Mouse (Mus musculus): Measurements from ENCODE around the gene Metrn. TPM values are rescaled to one million over a fixed set of nuclear protein-coding genes. Genes with fewer than 3 reads are reported as not detected.

Metrn gene
- polyA plus RNA-seq, 1 experiment = 29.6 TPM

DNA sequence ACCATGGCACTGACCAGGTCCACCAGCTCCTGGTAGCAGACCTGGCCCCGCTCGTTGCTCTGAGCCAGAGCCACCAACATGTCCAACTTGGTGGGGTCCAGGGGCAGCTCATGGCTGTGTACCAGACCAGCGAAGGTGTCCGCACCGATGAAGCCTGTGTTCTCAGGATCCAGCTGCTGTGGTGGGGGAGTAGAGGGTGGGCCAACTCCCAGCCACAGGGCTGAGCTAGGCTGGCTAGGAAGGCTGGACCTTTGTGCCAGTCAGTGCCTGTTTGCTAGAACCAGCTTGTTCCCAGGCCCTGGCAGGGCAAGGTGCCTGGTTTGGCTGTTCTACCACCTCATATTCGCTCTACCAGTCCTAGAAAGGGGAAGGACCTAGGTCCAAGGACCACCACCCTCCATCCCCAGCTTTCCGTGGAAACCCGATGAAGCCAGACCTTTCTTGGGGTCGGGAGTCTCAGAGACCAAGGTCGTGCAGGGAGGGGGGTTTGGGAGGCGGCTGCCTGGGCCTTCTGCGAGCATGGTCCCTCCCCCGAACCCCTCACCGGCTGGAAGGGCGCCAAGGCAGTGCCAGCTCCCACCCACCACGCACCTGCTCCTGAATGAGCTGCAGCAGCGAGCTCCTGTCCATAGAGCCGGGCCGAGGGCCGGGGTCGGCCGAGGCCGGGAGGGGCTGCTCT, 39.6 kb upstream of the Metrn start:
- Histone ChIP-seq H3K27me3 (ENCODE audit: control insufficient read depth, insufficient read depth, low read length, poor library complexity, severe bottlenecking) (no peaks in the 10 kb centered on the region), H3K27ac (ENCODE audit: insufficient read depth, low read length) (no peak overlapping the region), H3K36me3 (ENCODE audit: control insufficient read depth, insufficient read depth, low read length, poor library complexity, severe bottlenecking) (peaks cover 17% of the 10 kb centered on the region), H3K9ac (ENCODE audit: low read depth, poor library complexity, severe bottlenecking) (peak overlapping the region; percentile 23; the same call in 1 of the 2 replicates), H3K4me3 (ENCODE audit: low read depth, low read length) (peak overlapping the region; percentile 21), H3K9me3 (replicated peaks; ENCODE audit: control insufficient read depth, insufficient read depth, low read length, poor library complexity, severe bottlenecking) (no peaks in the 10 kb centered on the region), H3K4me1 (ENCODE audit: control insufficient read depth, insufficient read depth, low read length) (peaks cover 4% of the 10 kb centered on the region)
- no peak for TF ChIP-seq EP300 (IDR thresholded peaks at IDR 0.05; ENCODE audit: insufficient read depth, low read depth, low read length)
- TF ChIP-seq POLR2A (IDR thresholded peaks at IDR 0.05; ENCODE audit: insufficient read depth, low read length) = no peak
- TF ChIP-seq CTCF (IDR thresholded peaks at IDR 0.05; ENCODE audit: low read depth, low read length) = no peak

DNA sequence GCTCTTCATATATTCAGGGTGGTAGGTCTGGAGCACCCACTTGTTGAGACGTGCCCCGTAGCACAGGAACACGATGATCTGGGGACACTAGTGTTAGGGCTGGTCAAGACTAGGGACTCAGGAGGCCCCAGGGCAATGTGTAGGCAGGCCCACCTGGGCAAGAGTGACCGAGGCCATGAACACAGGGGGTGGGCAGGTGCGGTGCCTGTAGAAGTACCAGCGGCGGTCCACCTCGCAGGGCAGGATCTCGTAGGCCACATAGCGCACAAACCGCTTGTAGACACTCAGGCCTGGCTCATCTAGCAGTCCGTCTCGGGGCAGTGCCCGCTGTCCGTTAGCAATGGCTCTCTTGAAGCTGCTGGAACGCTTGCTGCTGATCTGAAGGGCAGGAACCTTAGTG, 38.9 kb upstream of the Metrn start:
- no peaks in the 10 kb centered on the region for H3K27me3 ChIP-seq (ENCODE audit: control insufficient read depth, insufficient read depth, low read length, poor library complexity, severe bottlenecking)
- H3K4me3 ChIP-seq (ENCODE audit: low read depth, low read length) = no peak overlapping the region
- no peak overlapping the region for H3K9ac ChIP-seq (ENCODE audit: low read depth, poor library complexity, severe bottlenecking)
- H3K27ac ChIP-seq (ENCODE audit: insufficient read depth, low read length) = no peak overlapping the region
- H3K9me3 ChIP-seq (replicated peaks; ENCODE audit: control insufficient read depth, insufficient read depth, low read length, poor library complexity, severe bottlenecking) = no peaks in the 10 kb centered on the region
- TF ChIP-seq POLR2A (IDR thresholded peaks at IDR 0.05; ENCODE audit: insufficient read depth, low read length) = no peak
- no peak for TF ChIP-seq EP300 (IDR thresholded peaks at IDR 0.05; ENCODE audit: insufficient read depth, low read depth, low read length)
- peaks cover 4% of the 10 kb centered on the region for H3K4me1 ChIP-seq (ENCODE audit: control insufficient read depth, insufficient read depth, low read length)
- peaks cover 17% of the 10 kb centered on the region for H3K36me3 ChIP-seq (ENCODE audit: control insufficient read depth, insufficient read depth, low read length, poor library complexity, severe bottlenecking)

DNA sequence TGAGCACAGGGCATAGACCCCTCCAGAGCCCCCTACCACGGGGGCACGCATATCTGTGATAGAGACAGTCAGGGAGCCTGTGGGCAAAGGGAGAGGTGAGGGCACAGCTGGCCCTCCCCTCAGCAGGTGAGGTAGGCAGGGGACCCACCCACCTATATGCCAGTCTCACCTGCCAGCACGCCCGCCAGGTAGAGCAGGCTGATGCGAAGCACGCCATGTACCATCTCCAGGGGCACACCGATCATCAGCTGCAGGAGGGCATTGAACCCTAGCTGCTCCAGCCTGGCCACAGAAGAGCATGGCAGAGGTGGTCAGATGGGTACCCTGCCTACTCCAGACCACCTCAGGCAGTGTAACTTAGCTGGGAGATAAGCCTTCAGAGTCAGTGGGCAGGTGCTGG, 38.4 kb upstream of the Metrn start:
- peaks cover 4% of the 10 kb centered on the region for H3K4me1 ChIP-seq (ENCODE audit: control insufficient read depth, insufficient read depth, low read length)
- no peaks in the 10 kb centered on the region for H3K9me3 ChIP-seq (replicated peaks; ENCODE audit: control insufficient read depth, insufficient read depth, low read length, poor library complexity, severe bottlenecking)
- H3K4me3 ChIP-seq (ENCODE audit: low read depth, low read length) = no peak overlapping the region
- no peak overlapping the region for H3K9ac ChIP-seq (ENCODE audit: low read depth, poor library complexity, severe bottlenecking)
- H3K36me3 ChIP-seq (ENCODE audit: control insufficient read depth, insufficient read depth, low read length, poor library complexity, severe bottlenecking) = peaks cover 17% of the 10 kb centered on the region
- H3K27me3 ChIP-seq (ENCODE audit: control insufficient read depth, insufficient read depth, low read length, poor library complexity, severe bottlenecking) = no peaks in the 10 kb centered on the region
- no peak overlapping the region for H3K27ac ChIP-seq (ENCODE audit: insufficient read depth, low read length)
- no peak for TF ChIP-seq POLR2A (IDR thresholded peaks at IDR 0.05; ENCODE audit: insufficient read depth, low read length)
- no peak for TF ChIP-seq EP300 (IDR thresholded peaks at IDR 0.05; ENCODE audit: insufficient read depth, low read depth, low read length)
- no peak for TF ChIP-seq CTCF (IDR thresholded peaks at IDR 0.05; ENCODE audit: low read depth, low read length)

DNA sequence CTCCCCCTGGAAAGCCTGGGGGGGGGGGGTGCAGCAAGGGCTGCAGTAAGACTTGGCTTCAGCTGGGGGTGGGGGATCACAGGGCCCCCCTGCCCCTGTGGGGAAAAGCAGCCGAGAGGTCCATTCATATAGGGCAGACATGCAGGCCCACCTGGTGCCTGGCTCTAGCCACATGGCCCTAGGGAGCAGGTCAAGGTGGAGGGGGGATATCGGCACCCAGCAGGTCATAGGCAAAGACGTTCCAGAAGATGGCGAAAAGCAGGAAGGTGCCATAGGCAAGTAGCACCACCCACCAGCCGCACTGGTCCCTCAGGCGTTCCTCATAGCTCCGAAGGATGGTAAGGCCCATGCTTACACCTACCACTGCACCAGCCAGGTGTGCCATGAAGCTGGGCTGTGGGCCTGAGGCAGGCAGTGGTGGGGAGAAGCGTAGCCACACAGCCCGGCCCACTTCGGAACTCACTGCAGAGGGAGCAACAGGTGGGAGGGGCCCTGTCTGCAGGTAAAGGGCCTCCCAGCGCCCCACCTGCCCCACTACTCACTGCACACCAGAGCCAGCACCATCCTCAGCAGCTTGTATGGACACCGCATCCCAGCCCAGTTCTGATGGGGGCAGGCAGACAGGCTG, 37.8 kb upstream of the Metrn start:
- Histone ChIP-seq H3K4me3 (ENCODE audit: low read depth, low read length) (no peak overlapping the region), H3K36me3 (ENCODE audit: control insufficient read depth, insufficient read depth, low read length, poor library complexity, severe bottlenecking) (peaks cover 19% of the 10 kb centered on the region), H3K27ac (ENCODE audit: insufficient read depth, low read length) (no peak overlapping the region), H3K9me3 (replicated peaks; ENCODE audit: control insufficient read depth, insufficient read depth, low read length, poor library complexity, severe bottlenecking) (no peaks in the 10 kb centered on the region), H3K9ac (ENCODE audit: low read depth, poor library complexity, severe bottlenecking) (no peak overlapping the region), H3K4me1 (ENCODE audit: control insufficient read depth, insufficient read depth, low read length) (peaks cover 4% of the 10 kb centered on the region), H3K27me3 (ENCODE audit: control insufficient read depth, insufficient read depth, low read length, poor library complexity, severe bottlenecking) (no peaks in the 10 kb centered on the region)
- no peak for TF ChIP-seq CTCF (IDR thresholded peaks at IDR 0.05; ENCODE audit: low read depth, low read length)
- TF ChIP-seq EP300 (IDR thresholded peaks at IDR 0.05; ENCODE audit: insufficient read depth, low read depth, low read length) = no peak
- TF ChIP-seq POLR2A (IDR thresholded peaks at IDR 0.05; ENCODE audit: insufficient read depth, low read length) = no peak

DNA sequence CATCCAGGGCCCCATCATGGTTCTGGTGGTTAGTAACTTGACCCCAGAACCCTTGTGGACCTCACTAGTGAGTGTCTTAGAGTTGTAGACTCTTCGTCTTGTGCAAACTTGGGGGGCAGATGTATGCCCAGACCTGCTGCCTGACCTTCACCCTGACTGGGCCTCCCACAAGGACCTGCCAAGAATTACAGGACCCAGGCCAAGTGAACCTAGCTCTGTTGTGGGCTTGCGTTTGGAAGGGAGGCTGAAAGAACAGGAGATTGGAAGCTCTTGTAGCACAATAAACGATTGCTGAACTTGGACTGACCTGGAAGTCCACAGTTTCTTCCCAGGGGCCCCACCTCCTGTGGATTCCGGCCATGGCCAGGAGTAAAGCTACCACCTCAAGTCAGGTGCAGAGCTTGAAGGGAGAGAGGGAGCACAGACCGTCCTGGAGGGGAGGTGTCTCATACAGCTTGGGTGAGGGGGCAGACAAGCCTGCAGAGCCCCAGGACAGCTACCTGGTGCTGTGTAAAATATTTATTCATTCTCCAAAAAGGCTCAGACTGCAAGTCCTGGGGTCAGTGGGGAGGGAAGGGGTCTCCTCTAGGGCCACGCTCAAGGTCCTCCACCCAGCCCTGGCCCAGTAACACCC, 37.1 kb upstream of the Metrn start:
- peaks cover 17% of the 10 kb centered on the region for H3K36me3 ChIP-seq (ENCODE audit: control insufficient read depth, insufficient read depth, low read length, poor library complexity, severe bottlenecking)
- H3K9me3 ChIP-seq (replicated peaks; ENCODE audit: control insufficient read depth, insufficient read depth, low read length, poor library complexity, severe bottlenecking) = no peaks in the 10 kb centered on the region
- H3K27me3 ChIP-seq (ENCODE audit: control insufficient read depth, insufficient read depth, low read length, poor library complexity, severe bottlenecking) = no peaks in the 10 kb centered on the region
- peak overlapping the region; percentile 80 for H3K4me3 ChIP-seq (ENCODE audit: low read depth, low read length)
- TF ChIP-seq CTCF (IDR thresholded peaks at IDR 0.05; ENCODE audit: low read depth, low read length) = no peak
- no peak for TF ChIP-seq POLR2A (IDR thresholded peaks at IDR 0.05; ENCODE audit: insufficient read depth, low read length)
- no peak for TF ChIP-seq EP300 (IDR thresholded peaks at IDR 0.05; ENCODE audit: insufficient read depth, low read depth, low read length)
- no peak overlapping the region for H3K27ac ChIP-seq (ENCODE audit: insufficient read depth, low read length)
- H3K9ac ChIP-seq (ENCODE audit: low read depth, poor library complexity, severe bottlenecking) = peak overlapping the region; percentile 86
- H3K4me1 ChIP-seq (ENCODE audit: control insufficient read depth, insufficient read depth, low read length) = peaks cover 4% of the 10 kb centered on the region

DNA sequence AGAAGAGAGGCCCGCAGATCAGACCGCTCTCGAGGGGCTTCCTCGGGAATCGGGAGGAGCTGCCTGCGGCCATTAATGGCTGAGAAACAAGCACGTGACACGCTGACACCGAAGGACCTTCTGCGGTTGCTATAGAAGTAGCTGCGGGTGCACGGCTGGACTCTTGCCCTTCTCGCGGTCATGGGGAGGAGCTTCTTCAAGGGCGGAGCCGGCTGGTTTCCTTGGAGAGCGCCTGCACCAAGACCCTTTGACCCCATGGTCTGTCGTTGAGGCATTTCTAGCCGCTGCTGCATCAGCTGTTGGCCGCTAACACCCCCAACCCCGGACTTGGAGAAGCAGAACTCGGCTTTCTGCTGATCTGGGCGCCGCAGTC, 36.3 kb upstream of the Metrn start, which contains the start of gene Stub1:
TSS of gene Stub1 (minus strand) at position 114 of the 373 bp plus-strand sequence.
- TF ChIP-seq CTCF (IDR thresholded peaks at IDR 0.05; ENCODE audit: low read depth, low read length) (no peak), POLR2A (IDR thresholded peaks at IDR 0.05; ENCODE audit: insufficient read depth, low read length) (no peak), EP300 (IDR thresholded peaks at IDR 0.05; ENCODE audit: insufficient read depth, low read depth, low read length) (no peak)
- peaks cover 4% of the 10 kb centered on the region for H3K4me1 ChIP-seq (ENCODE audit: control insufficient read depth, insufficient read depth, low read length)
- H3K9ac ChIP-seq (ENCODE audit: low read depth, poor library complexity, severe bottlenecking) = peak within 1 kb of the TSS; percentile 86
- H3K9me3 ChIP-seq (replicated peaks; ENCODE audit: control insufficient read depth, insufficient read depth, low read length, poor library complexity, severe bottlenecking) = no peaks in the 10 kb centered on the region
- H3K27me3 ChIP-seq (ENCODE audit: control insufficient read depth, insufficient read depth, low read length, poor library complexity, severe bottlenecking) = no peaks in the 10 kb centered on the region
- H3K27ac ChIP-seq (ENCODE audit: insufficient read depth, low read length) = no peak within 1 kb of the TSS
- peak within 1 kb of the TSS; percentile 82 for H3K4me3 ChIP-seq (ENCODE audit: low read depth, low read length)
- H3K36me3 ChIP-seq (ENCODE audit: control insufficient read depth, insufficient read depth, low read length, poor library complexity, severe bottlenecking) = peaks cover 16% of the 10 kb centered on the region

Data from ES-Bruce4 (cell line).